Mouse (Mus musculus) heart, postnatal 0 days (tissue): ENCODE results near the gene Znhit6. TPM values are rescaled to one million over a fixed set of nuclear protein-coding genes. Genes with fewer than 3 reads are reported as not detected.

Experiments used
- ATAC-seq: fragments of 200-750 bp; cut with Nextera tagmentation; 2 replicates; pipeline ENCODE4 v1.8.0; 2017; ENCODE audit warnings: low read depth, moderate number of reproducible peaks, moderate library complexity; ENCODE audit not compliant: insufficient read depth
- DNase-seq: peaks from one replicate; pipeline ENCODE4 v3.0.0-alpha.2; 2016; ENCODE audit warnings: low spot score
- H3K27ac ChIP-seq: fragments of 300-500 bp; sonication (generic); 2 replicates; pipeline ENCODE4 v1.5.1; 2014; ENCODE audit warnings: low read depth, mild to moderate bottlenecking
- H3K27me3 ChIP-seq: fragments of 300-500 bp; sonication (generic); 2 replicates; pipeline ENCODE4 v1.6.1; 2014; ENCODE audit warnings: low read length, mixed read lengths; ENCODE audit not compliant: control insufficient read depth, insufficient read depth
- H3K36me3 ChIP-seq: fragments of 300-500 bp; sonication (generic); replicated peaks from 2 replicates; pipeline ENCODE4 v1.6.1; 2014; ENCODE audit warnings: low read length, mixed read lengths; ENCODE audit not compliant: control insufficient read depth, insufficient read depth
- H3K4me1 ChIP-seq: fragments of 300-500 bp; sonication (generic); 2 replicates; pipeline ENCODE4 v1.6.1; 2014; ENCODE audit warnings: antibody characterized with exemption; ENCODE audit not compliant: control insufficient read depth, insufficient read depth
- H3K4me2 ChIP-seq: fragments of 300-500 bp; sonication (generic); 2 replicates; pipeline ENCODE4 v1.6.1; 2014; ENCODE audit warnings: low read depth, mild to moderate bottlenecking, low read length, moderate library complexity
- H3K4me3 ChIP-seq: fragments of 300-500 bp; sonication (generic); 2 replicates; pipeline ENCODE4 v1.5.1; 2014; ENCODE audit warnings: low read depth, low read length
- H3K9ac ChIP-seq: fragments of 300-500 bp; sonication (generic); replicated peaks from 2 replicates; pipeline ENCODE4 v1.6.1; 2014; ENCODE audit warnings: low read depth, low read length, mixed read lengths
- H3K9me3 ChIP-seq: fragments of 300-500 bp; sonication (generic); replicated peaks from 2 replicates; pipeline ENCODE4 v1.6.1; 2016; ENCODE audit warnings: low read length; ENCODE audit not compliant: control insufficient read depth
- CTCF ChIP-seq: IDR thresholded peaks from 2 replicates; pipeline ENCODE4 v1.5.1; 2016; ENCODE audit warnings: antibody characterized with exemption, control low read depth, low read depth
- EP300 ChIP-seq: IDR thresholded peaks from 2 replicates; pipeline ENCODE4 v1.6.1; 2016; ENCODE audit warnings: antibody characterized with exemption, low read depth
- WGBS: fragments of 180-500 bp; shearing (Covaris S2); extraction: QIAGEN DNeasy Blood & Tissue Kit; methylation state at CpG from one replicate; pipeline ENCODE4 v1.1.7; 2014; 5-methylcytosine and 5-hydroxymethylcytosine counted together
- polyA plus RNA-seq: library from polyadenylated mRNA; unstranded; fragments of >200 nt; fragmentation: Nextera tagmentation; extraction: Ambion mirVana; gene quantifications from 2 replicates; pipeline ENCODE4 v1.2.1, GENCODE M21; 2015
- total RNA-seq: library from RNA; depleted of rRNA; stranded (reverse); fragments of >200 nt; gene quantifications from 2 replicates; pipeline ENCODE4 v1.2.3, GENCODE M21; 2014; ENCODE audit warnings: low replicate concordance

The Znhit6 gene
- total and polyA plus RNA-seq, 2 experiments from 2014 or later: 8.4 to 17.5 TPM

DNA sequence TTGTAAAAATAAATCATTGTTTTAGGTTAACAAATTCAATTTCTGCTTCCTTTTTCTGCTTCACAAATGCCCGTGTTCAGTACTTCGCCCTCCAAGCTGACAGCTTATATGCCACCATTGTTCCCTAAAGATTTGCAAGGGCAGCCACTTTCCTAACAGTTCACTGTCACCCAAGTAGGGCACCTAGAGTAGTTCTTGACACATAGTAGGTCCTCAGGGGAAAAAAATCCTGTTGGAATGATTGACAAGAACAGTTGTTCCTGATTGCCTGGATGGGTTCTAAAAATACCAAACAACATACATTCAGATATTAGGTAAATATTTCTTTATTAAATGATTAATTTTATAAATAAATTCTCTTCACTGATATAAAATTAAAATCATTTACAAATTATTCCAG, 70.7 kb downstream of the Znhit6 start:
- Histone ChIP-seq H3K36me3 (peaks cover 17% of the 10 kb centered on the region), H3K9ac (no peak overlapping the region), H3K27ac (no peak overlapping the region), H3K4me2 (no peak overlapping the region), H3K4me3 (no peak overlapping the region), H3K27me3 (no peaks in the 10 kb centered on the region), H3K9me3 (no peaks in the 10 kb centered on the region), H3K4me1 (peaks cover 16% of the 10 kb centered on the region)
- peak; percentile 5 for DNase-seq
- 86% methylated on average over 2 of the region's 2 CpGs for WGBS
- ATAC-seq: no peak
- TF ChIP-seq EP300: no peak

DNA sequence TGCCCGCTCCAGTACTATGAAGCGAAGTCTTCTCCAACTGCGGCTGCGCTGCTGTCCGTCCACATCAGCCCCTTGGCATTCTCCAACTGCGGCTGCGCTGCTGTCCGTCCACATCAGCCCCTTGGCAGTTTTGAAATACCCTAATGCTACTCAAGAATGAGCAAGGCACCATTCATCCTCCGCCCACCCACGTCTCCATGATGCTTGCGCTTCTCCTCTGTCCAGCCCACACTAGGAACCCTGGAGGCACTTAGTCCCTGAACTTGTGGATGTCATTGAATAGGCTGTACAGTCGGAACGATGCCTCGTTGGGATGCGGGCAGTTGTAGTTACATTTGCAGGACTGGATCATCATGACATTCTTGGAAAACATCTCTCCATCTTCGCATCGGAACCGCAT, 71.4 kb downstream of the Znhit6 start:
- Histone ChIP-seq H3K4me1 (peaks cover 18% of the 10 kb centered on the region), H3K4me3 (peak overlapping the region; percentile 70; the same call in 1 of the 2 replicates), H3K9ac (no peak overlapping the region), H3K4me2 (peak overlapping the region; percentile 84), H3K27me3 (no peaks in the 10 kb centered on the region), H3K27ac (no peak overlapping the region), H3K9me3 (no peaks in the 10 kb centered on the region), H3K36me3 (peaks cover 17% of the 10 kb centered on the region)
- 84% methylated on average over 18 of the region's 18 CpGs for WGBS
- no peak for TF ChIP-seq EP300
- no peak for TF ChIP-seq CTCF
- DNase-seq: no peak
- no peak for ATAC-seq

DNA sequence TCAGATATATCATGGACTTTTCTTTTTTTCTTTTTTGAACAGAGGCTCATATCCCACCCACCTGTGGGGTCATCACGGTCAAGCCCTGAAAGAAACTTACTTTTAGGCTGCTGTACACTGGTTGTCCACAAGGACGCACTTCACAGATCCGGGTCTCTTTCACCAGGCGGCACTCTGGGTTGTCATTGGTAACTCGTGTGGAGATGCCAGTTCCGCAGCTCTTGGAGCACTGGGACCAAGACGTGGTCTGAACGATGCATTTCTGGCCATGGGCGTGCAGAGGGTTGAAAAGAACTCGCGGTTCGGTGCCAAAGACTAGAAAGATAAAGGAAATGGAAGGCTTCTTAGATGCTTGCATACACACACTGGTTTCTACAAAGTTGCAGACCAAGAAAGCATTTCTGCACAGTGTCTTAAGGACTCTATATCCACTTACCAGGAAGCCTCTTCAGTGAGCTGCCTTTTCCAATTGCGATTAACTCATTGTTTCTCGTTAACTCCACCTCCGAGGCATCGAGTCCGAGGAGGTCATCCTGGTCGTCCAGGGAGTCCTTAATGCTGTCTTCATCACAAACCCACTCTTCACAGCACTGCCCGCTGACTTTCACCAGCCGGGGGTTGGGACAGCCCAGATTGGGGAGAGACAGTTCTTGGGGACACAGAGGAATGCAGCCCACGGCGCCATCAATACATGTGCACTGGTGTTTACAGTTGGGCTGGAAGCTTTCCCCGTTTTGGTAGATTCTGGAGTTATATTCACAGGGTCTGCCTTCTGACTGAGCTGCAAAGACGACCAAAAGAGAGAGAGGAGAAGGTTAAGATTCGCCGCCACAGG, 72.3 kb downstream of the Znhit6 start:
- Histone ChIP-seq H3K27ac (peak overlapping the region; percentile 96), H3K36me3 (peaks cover 17% of the 10 kb centered on the region), H3K4me2 (peak overlapping the region; percentile 84), H3K4me1 (peaks cover 24% of the 10 kb centered on the region), H3K9me3 (no peaks in the 10 kb centered on the region), H3K9ac (peak overlapping the region; percentile 91), H3K27me3 (no peaks in the 10 kb centered on the region), H3K4me3 (peak overlapping the region; percentile 70)
- TF ChIP-seq CTCF (peak; percentile 58), EP300 (no peak)
- ATAC-seq (no peak), DNase-seq (peak; percentile 65)
- 10% methylated on average over 26 of the region's 26 CpGs for WGBS

DNA sequence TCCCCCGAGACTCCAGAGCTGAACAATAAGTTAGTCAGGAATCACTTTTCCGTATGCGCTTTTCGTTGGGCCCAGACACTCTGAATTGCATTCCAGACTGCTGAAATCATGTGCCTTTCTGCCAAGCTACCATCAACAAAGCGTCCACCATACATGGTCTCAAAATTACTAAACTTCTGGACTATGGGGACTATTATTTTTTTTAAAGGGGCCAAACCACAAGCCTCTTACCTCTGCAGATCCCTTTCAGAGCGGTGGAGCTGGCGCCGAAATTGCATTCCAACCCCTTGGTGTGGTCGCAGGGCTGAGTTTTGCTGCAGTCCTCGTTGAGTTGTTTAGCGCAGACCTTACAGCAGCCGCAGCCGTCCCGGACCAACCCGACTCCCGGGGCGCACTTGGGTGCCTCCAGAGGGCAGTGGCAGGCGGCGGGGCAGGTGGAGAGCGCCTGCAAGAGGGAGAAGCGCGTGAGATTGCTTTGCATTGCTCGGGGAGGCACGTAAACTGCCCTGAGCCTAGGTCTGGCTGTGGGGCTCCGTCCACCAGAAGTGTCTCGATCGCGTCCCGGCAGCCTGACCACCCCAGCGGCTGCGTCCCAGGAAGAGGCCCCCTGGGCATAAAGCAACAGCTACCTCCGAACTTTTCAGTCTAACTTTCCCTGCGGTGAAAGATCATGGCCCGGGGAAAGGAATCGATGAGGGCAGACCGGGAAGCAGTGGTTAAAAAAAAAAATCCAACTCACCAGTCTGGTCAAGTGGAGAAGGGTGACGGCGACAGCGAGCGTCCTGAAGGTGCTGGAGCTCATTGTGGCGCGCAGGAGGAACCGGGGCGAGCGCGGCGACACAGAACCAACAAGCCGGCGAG, 73.2 kb downstream of the Znhit6 start:
- Histone ChIP-seq H3K4me3 (peak overlapping the region; percentile 70), H3K27me3 (no peaks in the 10 kb centered on the region), H3K4me1 (peaks cover 24% of the 10 kb centered on the region), H3K9ac (peak overlapping the region; percentile 91), H3K9me3 (no peaks in the 10 kb centered on the region), H3K36me3 (peaks cover 17% of the 10 kb centered on the region), H3K4me2 (peak overlapping the region; percentile 84), H3K27ac (peak overlapping the region; percentile 96)
- ATAC-seq (peak; percentile 24), DNase-seq (peak; percentile 50)
- under 1% methylated on average over 49 of the region's 49 CpGs for WGBS
- TF ChIP-seq EP300: no peak
- peak; percentile 56 for TF ChIP-seq CTCF

DNA sequence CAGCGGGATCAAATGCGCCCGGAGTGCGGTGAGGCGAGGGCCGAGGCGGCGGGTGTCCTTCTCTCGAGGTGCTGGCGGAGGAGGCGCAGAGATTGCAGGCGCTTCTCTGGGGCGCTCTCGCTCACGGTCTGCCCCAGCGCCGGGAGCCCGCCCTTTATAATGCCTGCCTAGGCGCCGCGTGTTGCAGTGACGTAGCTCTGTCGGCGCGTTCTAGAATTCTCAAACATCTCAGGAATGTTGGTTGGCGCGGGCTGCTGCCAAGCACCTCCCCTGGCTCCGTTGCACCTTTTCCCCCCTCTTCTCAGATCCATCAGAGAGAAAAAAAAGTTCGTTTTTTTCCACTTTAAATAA, 73.8 kb downstream of the Znhit6 start, which contains the start of gene Ccn1:
TSS of gene Ccn1 (minus strand) at position 130 of the 351 bp plus-strand sequence.
- no peak for TF ChIP-seq CTCF
- no peak for TF ChIP-seq EP300
- Histone ChIP-seq H3K9ac (peak within 1 kb of the TSS; percentile 91), H3K27me3 (no peaks in the 10 kb centered on the region), H3K9me3 (no peaks in the 10 kb centered on the region), H3K4me1 (peaks cover 24% of the 10 kb centered on the region), H3K4me3 (peak within 1 kb of the TSS; percentile 70), H3K27ac (peak within 1 kb of the TSS; percentile 96), H3K4me2 (peak within 1 kb of the TSS; percentile 84), H3K36me3 (peaks cover 17% of the 10 kb centered on the region)
- ATAC-seq (peak; percentile 75), DNase-seq (peak; percentile 94)
- under 1% methylated on average over 29 of the region's 29 CpGs for WGBS
